Mouse (Mus musculus) midbrain, postnatal 0 days (tissue): ENCODE measurements around the gene Kmt2d. TPM values are rescaled to one million over a fixed set of nuclear protein-coding genes. Genes with fewer than 3 reads are reported as not detected.
"Not testable (repeated sequence)": the region's sequence is repeated elsewhere in the genome, so short reads cannot be mapped to it uniquely, and the experiment has no call there.

Experiments used
- ATAC-seq: fragments of 200-750 bp; cut with Nextera tagmentation; 2 replicates; pipeline ENCODE4 v1.8.0; 2017; ENCODE audit warnings: moderate number of reproducible peaks, mild to moderate bottlenecking, moderate TSS enrichment, moderate library complexity; ENCODE audit not compliant: low FRiP score
- DNase-seq: peaks from one replicate; pipeline ENCODE4 v3.0.0-alpha.2; 2015; ENCODE audit warnings: low spot score
- H3K27ac ChIP-seq: fragments of 300-500 bp; sonication (generic); 2 replicates; pipeline ENCODE4 v1.5.1; 2014; ENCODE audit warnings: low read depth, mild to moderate bottlenecking, low read length, mixed read lengths
- H3K27me3 ChIP-seq: fragments of 300-500 bp; sonication (generic); 2 replicates; pipeline ENCODE4 v1.6.1; 2014; ENCODE audit warnings: low read length, control low read depth, mixed read lengths; ENCODE audit not compliant: insufficient read depth
- H3K36me3 ChIP-seq: fragments of 300-500 bp; sonication (generic); 2 replicates; pipeline ENCODE4 v1.6.1; 2014; ENCODE audit warnings: low read length, control low read depth, mixed read lengths; ENCODE audit not compliant: insufficient read depth
- H3K4me1 ChIP-seq: fragments of 300-500 bp; sonication (generic); 2 replicates; pipeline ENCODE4 v1.6.1; 2014; ENCODE audit warnings: mild to moderate bottlenecking, control low read depth, antibody characterized with exemption, low read length, mixed read lengths; ENCODE audit not compliant: insufficient read depth
- H3K4me2 ChIP-seq: fragments of 300-500 bp; sonication (generic); 2 replicates; pipeline ENCODE4 v1.6.1; 2014; ENCODE audit warnings: low read depth, mild to moderate bottlenecking, low read length, mixed read lengths; ENCODE audit not compliant: poor library complexity, severe bottlenecking
- H3K4me3 ChIP-seq: fragments of 300-500 bp; sonication (generic); 2 replicates; pipeline ENCODE4 v1.5.1; 2014; ENCODE audit warnings: low read depth, mild to moderate bottlenecking, low read length, moderate library complexity
- H3K9ac ChIP-seq: fragments of 300-500 bp; sonication (generic); replicated peaks from 2 replicates; pipeline ENCODE4 v1.6.1; 2014; ENCODE audit warnings: mild to moderate bottlenecking, low read length, moderate library complexity, mixed read lengths; ENCODE audit not compliant: poor library complexity, severe bottlenecking
- H3K9me3 ChIP-seq: fragments of 300-500 bp; sonication (generic); 2 replicates; pipeline ENCODE4 v1.6.1; 2016; ENCODE audit warnings: low read length, control low read depth
- CTCF ChIP-seq: IDR thresholded peaks from 2 replicates; pipeline ENCODE4 v1.5.1; 2016; ENCODE audit warnings: antibody characterized with exemption, mild to moderate bottlenecking
- WGBS: fragments of 180-500 bp; shearing (Covaris S2); extraction: QIAGEN DNeasy Blood & Tissue Kit; methylation state at CpG from one replicate; pipeline ENCODE4 v1.1.7; 2014; 5-methylcytosine and 5-hydroxymethylcytosine counted together
- polyA plus RNA-seq: library from polyadenylated mRNA; unstranded; fragments of >200 nt; fragmentation: Nextera tagmentation; extraction: Ambion mirVana; gene quantifications from 2 replicates; pipeline ENCODE4 v1.2.1, GENCODE M21; 2015
- total RNA-seq: library from RNA; depleted of rRNA; stranded (reverse); fragments of >200 nt; gene quantifications from 2 replicates; pipeline ENCODE4 v1.2.3, GENCODE M21; 2014; rRNA removed

The Kmt2d gene
- 32.2 and 32.5 TPM in 2 replicates for total RNA-seq
- 5.6 and 7.7 TPM in 2 replicates for polyA plus RNA-seq

DNA sequence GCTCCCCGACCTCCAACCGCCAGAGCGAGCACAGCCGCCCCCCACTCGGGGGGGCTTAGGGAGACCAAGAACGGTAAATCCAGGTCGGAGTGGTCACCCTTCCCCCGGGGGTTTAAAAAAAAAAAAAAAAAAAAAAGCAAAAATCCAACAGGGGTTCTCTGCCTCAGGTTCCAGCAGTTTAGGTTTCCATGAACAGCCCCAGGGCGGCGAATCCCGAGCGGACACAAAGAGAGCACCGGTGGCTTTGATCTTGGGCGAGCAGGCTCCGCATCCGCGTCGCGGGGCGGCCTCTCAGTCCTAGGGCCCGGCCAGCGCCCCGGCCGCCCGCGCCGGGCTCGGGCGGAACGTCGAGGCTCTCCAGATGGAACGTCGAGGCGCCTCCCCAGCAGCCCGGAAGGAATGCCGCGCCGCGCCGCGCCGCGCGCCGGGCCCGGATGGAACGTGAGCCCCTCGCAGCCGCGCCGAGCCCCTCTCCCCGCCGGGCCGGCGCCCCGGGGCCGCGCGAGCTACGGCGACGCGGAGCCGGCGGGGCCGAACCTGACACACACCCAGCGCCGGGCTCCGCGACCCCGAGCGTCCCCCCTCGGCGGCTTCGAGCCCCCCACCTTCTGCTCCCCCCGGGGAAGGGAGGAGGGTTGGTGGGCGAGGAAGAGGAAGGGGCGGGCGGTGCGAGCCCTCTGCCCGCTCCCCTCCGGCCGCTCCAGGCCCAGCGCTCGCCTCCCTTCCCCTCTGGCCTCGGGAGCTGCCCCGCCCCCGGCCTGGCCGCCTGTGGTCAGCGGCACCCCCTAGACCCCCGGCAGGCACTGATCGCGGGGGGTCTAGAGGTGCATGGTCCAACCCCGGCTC is at the start of gene Kmt2d:
Gene Kmt2d, minus strand, starts transcription at position 135 of the 846 bp plus-strand sequence.
- peak within 1 kb of the TSS; percentile 98 for H3K9ac ChIP-seq
- peak within 1 kb of the TSS; percentile 99 for H3K4me2 ChIP-seq
- H3K9me3 ChIP-seq = no peaks in the 10 kb centered on the region
- ATAC-seq = peak; percentile 45
- H3K27me3 ChIP-seq = no peaks in the 10 kb centered on the region
- peak within 1 kb of the TSS; percentile 99 for H3K4me3 ChIP-seq
- no peak for TF ChIP-seq CTCF
- H3K4me1 ChIP-seq = peaks cover 30% of the 10 kb centered on the region
- H3K36me3 ChIP-seq = 0 out of 2 replicates have a peak, but pooled peaks cover under 1% of the 10 kb centered on the region
- under 1% methylated on average over 69 of the region's 94 CpGs for WGBS
- DNase-seq = peak; percentile 65
- peak within 1 kb of the TSS; percentile 99 for H3K27ac ChIP-seq

DNA sequence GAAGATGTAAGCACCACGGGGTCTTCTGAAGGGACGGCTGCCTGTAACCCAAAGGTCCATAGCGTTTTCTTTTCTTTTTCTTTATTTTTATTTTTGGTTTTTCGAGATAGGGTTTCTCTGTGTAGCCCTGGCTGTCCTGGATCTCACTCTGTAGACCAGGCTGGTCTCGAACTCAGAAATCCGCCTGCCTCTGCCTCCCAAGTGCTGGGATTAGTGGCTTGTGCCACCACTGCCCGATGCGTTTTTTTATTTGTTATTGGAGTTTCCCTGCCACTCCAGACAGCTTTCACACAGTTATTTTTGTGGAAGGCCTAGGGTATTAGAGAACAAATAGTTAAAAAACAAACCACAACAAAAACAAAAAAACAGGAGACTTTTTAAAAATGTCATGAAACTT is 47.5 kb upstream of the Kmt2d start:
- H3K4me2 ChIP-seq = peak overlapping the region; percentile 49
- H3K9ac ChIP-seq = 0 out of 2 replicates have a peak overlapping the region, but pooled peaks have one; percentile 36
- H3K27ac ChIP-seq, H3K36me3 ChIP-seq, H3K9me3 ChIP-seq, H3K4me1 ChIP-seq, DNase-seq, ATAC-seq, H3K27me3 ChIP-seq: not testable (repeated sequence)
- H3K4me3 ChIP-seq = peak overlapping the region; percentile 91
- 29% methylated on average over 8 of the region's 8 CpGs for WGBS

DNA sequence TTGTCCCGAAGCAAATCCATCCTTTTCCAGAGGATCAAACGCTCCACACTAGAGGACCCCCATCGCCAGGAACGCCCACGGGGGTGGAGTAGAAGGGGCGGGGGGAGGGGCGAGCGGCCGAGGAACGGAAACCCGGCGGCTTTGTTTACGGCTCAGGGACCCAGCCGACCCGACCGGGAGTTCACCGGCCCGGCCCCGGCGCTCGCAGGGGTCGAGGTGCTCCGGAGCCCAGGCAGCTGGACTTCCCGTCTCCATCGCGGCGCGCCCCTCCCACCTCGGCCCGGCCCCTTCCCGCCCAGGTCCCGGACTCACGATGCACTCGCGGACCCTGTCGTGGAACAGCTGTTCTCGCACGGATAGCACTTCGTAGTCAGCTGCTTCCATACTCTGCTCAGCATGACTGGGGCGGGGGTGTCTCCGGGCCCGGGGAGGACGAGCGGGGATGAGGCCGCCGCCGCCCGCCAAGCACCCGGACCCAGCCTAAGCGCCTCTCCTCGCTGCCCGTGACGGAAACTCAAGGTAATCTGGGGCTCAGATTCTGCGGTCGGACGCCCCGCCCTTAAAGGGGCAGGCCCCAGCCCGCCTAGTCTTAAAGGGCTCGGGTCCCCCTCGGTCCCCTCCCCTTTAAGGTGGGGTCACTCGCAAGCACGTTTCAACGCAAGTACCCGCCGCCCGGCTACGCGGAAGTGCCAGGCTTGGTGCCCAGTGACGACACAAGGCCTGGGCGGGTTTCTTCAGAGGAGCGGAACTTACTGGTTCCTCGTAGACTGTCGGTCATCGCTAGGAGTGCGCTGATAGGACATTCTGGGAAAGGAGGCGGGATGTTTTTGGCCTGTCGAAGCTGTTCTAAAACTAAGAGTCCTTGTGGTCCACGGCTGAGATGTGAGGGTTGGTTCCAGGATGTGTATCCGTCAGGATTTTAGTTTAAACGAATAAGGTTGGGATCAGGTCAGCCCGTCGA is 46.8 kb upstream of the Kmt2d start, which contains the start of gene Lmbr1l:
Gene Lmbr1l, minus strand, starts transcription at position 694 of the 961 bp plus-strand sequence.
- peak within 1 kb of the TSS; percentile 90 for H3K27ac ChIP-seq
- H3K4me1 ChIP-seq = peaks cover 10% of the 10 kb centered on the region; the same call in 1 of the 2 replicates
- peaks cover 5% of the 10 kb centered on the region; the same call in 1 of the 2 replicates for H3K36me3 ChIP-seq
- no peak for TF ChIP-seq CTCF
- H3K4me3 ChIP-seq = peak within 1 kb of the TSS; percentile 91
- H3K9me3 ChIP-seq = no peaks in the 10 kb centered on the region
- H3K4me2 ChIP-seq = peak within 1 kb of the TSS; percentile 69
- DNase-seq = peak; percentile 100
- peak within 1 kb of the TSS; percentile 84 for H3K9ac ChIP-seq
- peak; percentile 99 for ATAC-seq
- H3K27me3 ChIP-seq = no peaks in the 10 kb centered on the region
- under 1% methylated on average over 82 of the region's 82 CpGs for WGBS

DNA sequence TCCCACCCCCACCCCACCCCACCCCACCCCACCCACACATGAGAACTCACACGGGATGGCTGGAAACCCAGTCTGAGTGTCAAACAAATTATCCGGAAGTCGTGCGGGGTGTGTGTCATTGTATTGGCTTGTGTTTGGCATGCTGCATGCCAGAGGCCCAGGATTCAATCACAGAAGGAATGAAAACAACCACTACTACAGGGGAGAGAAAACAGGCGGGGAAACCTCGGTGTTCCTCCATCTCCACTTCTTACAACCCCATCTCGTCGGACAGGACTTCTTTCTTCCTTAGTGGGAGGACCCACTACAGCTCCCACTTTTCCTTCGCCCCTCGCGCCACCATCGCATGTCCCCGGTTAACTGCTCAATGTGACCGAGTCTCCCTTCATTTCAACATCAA is 46.1 kb upstream of the Kmt2d start:
- peak overlapping the region; percentile 69 for H3K4me2 ChIP-seq
- no peak for TF ChIP-seq CTCF
- WGBS = under 1% methylated on average over 14 of the region's 14 CpGs
- ATAC-seq (no peak), DNase-seq (no peak)
- H3K4me3 ChIP-seq = peak overlapping the region; percentile 91
- H3K36me3 ChIP-seq = peaks cover 11% of the 10 kb centered on the region
- peaks cover 10% of the 10 kb centered on the region; the same call in 1 of the 2 replicates for H3K4me1 ChIP-seq
- H3K27me3 ChIP-seq = no peaks in the 10 kb centered on the region
- peak overlapping the region; percentile 84 for H3K9ac ChIP-seq
- peak overlapping the region; percentile 90 for H3K27ac ChIP-seq
- no peaks in the 10 kb centered on the region for H3K9me3 ChIP-seq

DNA sequence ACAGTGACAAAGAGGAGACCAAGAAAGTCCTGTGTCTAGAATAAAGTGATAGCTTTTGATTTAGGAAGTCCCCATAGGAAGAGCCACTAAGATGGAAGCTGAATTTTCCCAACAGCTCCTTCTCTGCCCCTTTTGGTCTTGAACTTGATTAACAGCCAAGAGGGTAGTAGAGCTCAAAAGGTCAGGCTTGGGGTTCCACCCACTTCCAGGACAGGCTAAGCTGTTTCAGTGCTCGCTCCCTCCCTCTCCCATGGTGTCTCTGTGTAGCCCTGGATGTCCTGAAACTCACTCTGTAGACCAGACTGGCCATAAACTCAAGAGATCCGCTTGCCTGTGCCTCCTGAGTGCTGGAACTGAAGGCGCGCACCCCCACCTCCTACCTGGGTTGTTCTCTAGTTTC is 45.0 kb upstream of the Kmt2d start:
- Histone ChIP-seq H3K27ac (no peak overlapping the region), H3K4me1 (peaks cover 10% of the 10 kb centered on the region; the same call in 1 of the 2 replicates), H3K4me2 (peak overlapping the region; percentile 69), H3K9me3 (no peaks in the 10 kb centered on the region), H3K4me3 (peak overlapping the region; percentile 91), H3K9ac (peak overlapping the region; percentile 84; the same call in 1 of the 2 replicates), H3K27me3 (no peaks in the 10 kb centered on the region), H3K36me3 (peaks cover 21% of the 10 kb centered on the region)
- TF ChIP-seq CTCF = no peak
- DNase-seq = no peak
- 91% methylated on average over 4 of the region's 4 CpGs for WGBS
- ATAC-seq = no peak
